Mouse (Mus musculus) CH12.LX (cell line): Measurements from ENCODE around the gene Klrb1b.
"Not testable (repeated sequence)": the region's sequence is repeated elsewhere in the genome, so short reads cannot be mapped to it uniquely, and the experiment has no call there.

Experiments
- CTCF ChIP-seq, 2 experiments: IDR thresholded peaks in 1 of 2; conservative IDR thresholded peaks in 1 of 2; 2 replicates each; pipeline ENCODE4 v1.5.1; 2011 to 2012; ENCODE audit warnings: low read depth in 2 of 2, low read length in 2 of 2, improper control_type of control experiment in 1 of 2, inconsistent platforms in 1 of 2, mild to moderate bottlenecking in 1 of 2, moderate library complexity in 1 of 2
- MAX ChIP-seq: IDR thresholded peaks from 2 replicates; pipeline ENCODE4 v1.6.1; 2011; ENCODE audit warnings: low read length, improper control_type of control experiment

- not testable (repeated sequence) for TF ChIP-seq MAX; CTCF (conservative IDR thresholded peaks at IDR 0.05 in 1 of 2, IDR thresholded peaks at IDR 0.05 in 1 of 2; ENCODE audit: low read depth in 2 of 2, low read length in 2 of 2)
Measured at GRCm38 (mm10) chr6:128798772-128799143, 27.4 kb downstream of the Klrb1b start.
